Mouse (Mus musculus): ENCODE results near the gene Tap1. TPM values are rescaled to one million over a fixed set of nuclear protein-coding genes. Genes with fewer than 3 reads are reported as not detected.

The Tap1 gene
- 2.8 and 4.5 TPM in 2 replicates for polyA plus RNA-seq (2012; rRNA removed)

GRCm38 (mm10) chr17:34187261-34187916, at the start of gene Tap1, which contains the start of gene Psmb9:
TSS of gene Tap1 (plus strand) at chr17:34187553.
TSS of gene Psmb9 (minus strand) at chr17:34187764.

DNA sequence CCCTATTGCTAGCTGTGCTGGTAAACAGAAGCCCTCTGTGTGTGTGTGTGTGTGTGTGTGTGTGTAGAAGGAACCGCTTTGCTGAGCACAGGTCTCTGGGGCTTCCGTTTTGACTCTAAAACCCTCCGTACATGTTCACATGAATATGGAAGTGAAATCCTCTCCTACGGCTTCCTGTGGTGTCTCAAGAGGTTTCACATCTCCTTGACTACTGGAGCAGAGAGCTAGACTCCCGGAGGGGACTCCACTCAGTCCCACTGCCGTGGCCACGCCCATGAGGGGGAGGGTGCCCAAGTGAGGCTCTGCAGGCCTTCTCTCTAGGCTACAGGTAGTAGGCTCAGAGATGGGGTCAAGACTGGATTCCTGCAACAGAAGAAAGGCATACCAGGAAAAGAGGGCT, 44.3 kb upstream of the Tap1 start, which contains the start of gene H2-DMb2:
H2-DMb2 (plus strand) TSS at position 275 of the 400 bp plus-strand sequence.

DNA sequence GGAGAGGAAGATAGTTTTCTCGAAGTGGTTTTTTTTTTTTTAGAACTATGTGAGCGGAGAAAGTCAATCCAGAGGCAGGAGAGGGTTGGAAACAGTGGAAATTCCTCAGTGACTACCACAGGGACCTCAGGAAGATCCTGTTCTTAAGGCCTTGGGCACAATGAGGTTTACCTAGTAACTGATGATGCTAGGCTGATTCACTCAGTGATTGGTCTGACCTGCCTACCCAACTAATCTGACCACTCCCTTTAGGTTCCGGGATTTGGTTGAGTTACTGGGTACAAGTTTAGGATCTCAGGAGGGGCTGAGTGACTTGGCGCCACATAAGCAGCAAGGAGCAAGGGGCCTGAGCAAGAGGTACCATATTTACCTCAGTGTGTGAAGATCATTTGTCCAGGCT, 34.4 kb upstream of the Tap1 start, which contains the start of gene H2-DMb1:
H2-DMb1 (plus strand) TSS at position 150 of the 400 bp plus-strand sequence.

DNA sequence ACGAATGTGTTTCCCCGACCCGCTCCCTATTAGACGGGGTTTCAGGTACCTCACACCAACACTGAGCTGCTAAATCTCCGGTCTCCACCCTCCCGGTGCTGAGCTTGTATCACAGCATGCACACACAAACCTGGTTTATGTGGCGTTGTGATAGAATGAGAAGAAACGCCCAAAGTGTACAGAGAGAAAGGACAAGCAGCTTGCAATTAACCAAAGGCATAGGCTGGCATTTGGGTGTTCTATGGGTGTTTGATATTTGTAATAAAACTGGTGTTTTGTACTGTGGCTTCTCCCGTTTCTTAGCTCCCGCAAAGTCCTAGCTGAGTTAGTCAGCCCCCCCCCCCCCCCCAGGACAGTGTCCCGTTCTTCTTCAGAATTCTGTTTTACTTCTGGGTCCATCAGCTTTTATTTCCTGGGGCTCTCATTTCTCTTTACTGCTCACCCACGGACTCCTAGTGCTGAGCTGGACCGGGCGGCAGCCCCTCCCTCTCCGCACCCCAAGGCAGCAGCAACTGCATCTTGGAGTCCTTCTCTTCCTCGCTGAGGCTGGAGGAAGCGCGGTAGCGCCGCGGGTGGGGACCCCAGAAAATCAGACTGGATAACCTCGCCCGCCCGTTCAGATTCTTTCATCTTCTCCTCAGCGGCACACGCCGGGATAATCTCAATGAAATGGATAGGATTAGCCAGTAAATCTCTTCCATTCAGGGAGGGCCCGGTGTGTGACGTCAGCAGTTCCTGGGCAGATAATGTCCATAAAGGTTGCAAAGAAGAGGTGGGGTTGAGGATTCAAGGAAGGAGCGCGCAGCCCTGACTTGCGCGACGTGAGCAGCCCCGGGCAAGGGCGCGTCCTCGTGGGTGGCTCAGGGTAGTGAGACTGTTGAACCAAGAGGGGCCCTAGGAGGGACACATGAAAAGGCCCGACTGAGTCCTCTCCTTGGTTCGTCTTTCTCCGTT, 9.9 kb downstream of the Tap1 start, which contains the start of gene Psmb8:
Psmb8 (plus strand) TSS at position 781 of the 954 bp plus-strand sequence.

GRCm38 (mm10) chr17:34203444-34203843, 16.1 kb downstream of the Tap1 start, which contains the start of gene Tap2:
TSS of gene Tap2 (plus strand) at chr17:34203527.

GRCm38 (mm10) chr17:34238706-34239105, 51.4 kb downstream of the Tap1 start, which contains the start of gene H2-Ob:
TSS of gene H2-Ob (plus strand) at chr17:34238903.

Other genes starting within 250 kb of the Tap1 start
- 113 and 115 TPM in 2 replicates for gene Pfdn6, start 247.2 kb upstream of the Tap1 start, polyA plus RNA-seq (2012; rRNA removed)
- 27.4 and 27.8 TPM in 2 replicates for gene Wdr46, start 246.9 kb upstream of the Tap1 start, polyA plus RNA-seq (2012; rRNA removed)
- gene B3galt4, start 236.1 kb upstream of the Tap1 start, polyA plus RNA-seq (2012; rRNA removed): 9.3 and 9.5 TPM in 2 replicates
- 63.4 and 64.7 TPM in 2 replicates for gene Vps52, start 231.7 kb upstream of the Tap1 start, polyA plus RNA-seq (2012; rRNA removed)
- 1,006 and 1,081 TPM in 2 replicates for gene Rps18, start 231.6 kb upstream of the Tap1 start, polyA plus RNA-seq (2012; rRNA removed)
- 27.6 and 29.7 TPM in 2 replicates for gene H2-K1, start 187.2 kb upstream of the Tap1 start, polyA plus RNA-seq (2012; rRNA removed)
- 62.7 and 65.1 TPM in 2 replicates for gene Ring1, start 162.9 kb upstream of the Tap1 start, polyA plus RNA-seq (2012; rRNA removed)
- 115 and 118 TPM in 2 replicates for gene H2-Ke6, start 159.5 kb upstream of the Tap1 start, polyA plus RNA-seq (2012; rRNA removed)
- gene Slc39a7, start 155.9 kb upstream of the Tap1 start, polyA plus RNA-seq (2012; rRNA removed): 113 and 136 TPM in 2 replicates
- 88.3 and 91.0 TPM in 2 replicates for gene Rxrb, start 155.7 kb upstream of the Tap1 start, polyA plus RNA-seq (2012; rRNA removed)
- gene Col11a2, start 148.1 kb upstream of the Tap1 start, polyA plus RNA-seq (2012; rRNA removed): 13.9 and 70.2 TPM in 2 replicates
- 0.15 and 0.29 TPM in 2 replicates for gene H2-Oa, start 95.2 kb upstream of the Tap1 start, polyA plus RNA-seq (2012; rRNA removed)
- gene H2-DMa, start 68.0 kb upstream of the Tap1 start, polyA plus RNA-seq (2012; rRNA removed): 10.2 and 10.5 TPM in 2 replicates
- gene Brd2, start 64.9 kb upstream of the Tap1 start, polyA plus RNA-seq (2012; rRNA removed): 206 and 231 TPM in 2 replicates
- gene H2-DMb2, start 44.2 kb upstream of the Tap1 start, polyA plus RNA-seq (2012; rRNA removed): 0.15 and 0.29 TPM in 2 replicates
- gene H2-DMb1, start 34.5 kb upstream of the Tap1 start, polyA plus RNA-seq (2012; rRNA removed): 1.0 and 1.9 TPM in 2 replicates
- 1.8 and 2.6 TPM in 2 replicates for gene Psmb9, start 211 bp downstream of the Tap1 start, polyA plus RNA-seq (2012; rRNA removed)
- 5.1 and 6.8 TPM in 2 replicates for gene Psmb8, start 10.2 kb downstream of the Tap1 start, polyA plus RNA-seq (2012; rRNA removed)
- 1.3 and 2.0 TPM in 2 replicates for gene Tap2, start 16.0 kb downstream of the Tap1 start, polyA plus RNA-seq (2012; rRNA removed)
- gene H2-Ob, start 51.4 kb downstream of the Tap1 start, polyA plus RNA-seq (2012; rRNA removed): 0.07 TPM in 1 of 2 replicates, not detected in the other
- gene H2-Ab1, start 70.1 kb downstream of the Tap1 start, polyA plus RNA-seq (2012; rRNA removed): 1.9 and 2.8 TPM in 2 replicates
- 0.54 and 1.0 TPM in 2 replicates for gene H2-Aa, start 100.3 kb downstream of the Tap1 start, polyA plus RNA-seq (2012; rRNA removed)
- gene H2-Eb1, start 118.3 kb downstream of the Tap1 start, polyA plus RNA-seq (2012; rRNA removed): 1.2 and 2.2 TPM in 2 replicates
- 0.16 and 0.19 TPM in 2 replicates for gene H2-Eb2, start 138.1 kb downstream of the Tap1 start, polyA plus RNA-seq (2012; rRNA removed)
- gene Btnl2, start 167.3 kb downstream of the Tap1 start, polyA plus RNA-seq (2012; rRNA removed): 0.03 and 0.05 TPM in 2 replicates
- not detected in 2 replicates for gene Btnl1, start 189.6 kb downstream of the Tap1 start, polyA plus RNA-seq (2012; rRNA removed)
- gene BC051142, start 211.3 kb downstream of the Tap1 start, polyA plus RNA-seq (2012; rRNA removed): 10.5 and 11.5 TPM in 2 replicates